ENCODE assay signal across 19 mouse cellular contexts in the genomic region with DNA sequence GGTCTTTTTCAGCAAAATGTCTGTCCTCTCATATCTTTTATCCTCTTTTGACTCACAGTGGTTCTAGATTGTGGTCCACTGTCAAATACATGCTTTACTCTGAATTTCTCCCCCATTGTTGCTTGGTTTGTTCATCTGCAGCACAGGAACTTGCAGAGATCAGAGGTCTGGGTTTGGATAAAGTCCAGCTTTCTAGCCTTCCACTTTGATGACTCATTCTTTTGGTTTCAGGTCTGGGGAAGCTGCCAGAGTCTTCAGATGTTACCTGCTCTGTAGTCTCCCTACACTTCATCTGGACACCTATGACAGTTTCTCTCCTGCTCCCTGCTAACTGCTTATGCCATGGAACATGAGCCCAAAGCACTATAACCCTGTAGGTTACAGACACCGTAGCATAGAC.
"Had no signal": no experiment of that assay in that cellular context is flagged by ENCODE, and none has a peak within 500 bp of the region (broad histone marks: within the 10 kb centered on the region; RNA-seq: fewer than 3 reads in every experiment).

No protein-coding gene starts in this region.

- H3K9me3 ChIP-seq: limb, embryonic 12.5 days; limb, embryonic 15.5 days; midbrain, embryonic 12.5 days; midbrain, embryonic 15.5 days; neural tube, embryonic 12.5 days; neural tube, embryonic 15.5 days had no signal

- H3K9ac ChIP-seq: limb, embryonic 12.5 days; limb, embryonic 15.5 days; liver, embryonic 14.5 days; liver, postnatal 0 days; lung, embryonic 14.5 days; midbrain, embryonic 12.5 days; midbrain, embryonic 15.5 days; neural tube, embryonic 12.5 days; neural tube, embryonic 15.5 days had no signal

- H3K4me2 ChIP-seq: limb, embryonic 12.5 days; limb, embryonic 15.5 days; liver, embryonic 11.5 days; lung, embryonic 14.5 days; midbrain, embryonic 12.5 days; midbrain, embryonic 15.5 days; neural tube, embryonic 12.5 days; neural tube, embryonic 15.5 days had no signal

- H3K27me3 ChIP-seq: limb, embryonic 12.5 days; limb, embryonic 15.5 days; midbrain, embryonic 12.5 days; midbrain, embryonic 15.5 days; neural tube, embryonic 12.5 days; neural tube, embryonic 15.5 days had no signal

- H3K4me1 ChIP-seq: limb, embryonic 12.5 days; limb, embryonic 15.5 days; midbrain, embryonic 12.5 days; midbrain, embryonic 15.5 days; neural tube, embryonic 12.5 days had no signal

- H3K27ac ChIP-seq: limb, embryonic 12.5 days; limb, embryonic 15.5 days; liver, embryonic 14.5 days; macrophage; midbrain, embryonic 12.5 days; midbrain, embryonic 15.5 days; neural tube, embryonic 12.5 days; neural tube, embryonic 15.5 days had no signal

- ATAC-seq: liver, postnatal 0 days; lung, postnatal 0 days; midbrain, embryonic 15.5 days had no signal

- H3K36me3 ChIP-seq: limb, embryonic 12.5 days; limb, embryonic 15.5 days; midbrain, embryonic 12.5 days; midbrain, embryonic 15.5 days; neural tube, embryonic 12.5 days; neural tube, embryonic 15.5 days had no signal

- H3K4me3 ChIP-seq: limb, embryonic 12.5 days; limb, embryonic 15.5 days; midbrain, embryonic 12.5 days; midbrain, embryonic 15.5 days; neural tube, embryonic 12.5 days; neural tube, embryonic 15.5 days had no signal

- DNase-seq: kidney, postnatal 14 days; kidney, postnatal 4 days; left cerebral cortex, postnatal 4 days; liver, postnatal 0 days; lung, embryonic 14.5 days; right cerebral cortex, adult 18-20 months; right cerebral cortex, postnatal 14 days; right cerebral cortex, postnatal 4 days; thymus, postnatal 36 days had no signal
